Mouse (Mus musculus) erythroblast, embryonic 14.5 days (primary cell): ENCODE results near the gene Zfpm1.
A peak's percentile ranks its signal among the peaks of the same experiment; 100 is the strongest.

Source experiments
- GATA1 ChIP-seq: IDR thresholded peaks from 2 replicates; pipeline ENCODE4 v1.6.1; 2012; ENCODE audit warnings: low read length, inconsistent platforms, mixed read lengths
- TAL1 ChIP-seq: IDR thresholded peaks from 3 replicates; pipeline ENCODE4 v1.6.1; 2012; ENCODE audit warnings: low read length, inconsistent platforms, mixed read lengths

GRCm38 (mm10) chr8:122321455-122321921, 39.5 kb downstream of the Zfpm1 start:
- TF ChIP-seq GATA1: peak; percentile 97
- TF ChIP-seq TAL1: peak; percentile 98
